12 mouse cellular contexts compared by ENCODE assay signal in the genomic region with DNA sequence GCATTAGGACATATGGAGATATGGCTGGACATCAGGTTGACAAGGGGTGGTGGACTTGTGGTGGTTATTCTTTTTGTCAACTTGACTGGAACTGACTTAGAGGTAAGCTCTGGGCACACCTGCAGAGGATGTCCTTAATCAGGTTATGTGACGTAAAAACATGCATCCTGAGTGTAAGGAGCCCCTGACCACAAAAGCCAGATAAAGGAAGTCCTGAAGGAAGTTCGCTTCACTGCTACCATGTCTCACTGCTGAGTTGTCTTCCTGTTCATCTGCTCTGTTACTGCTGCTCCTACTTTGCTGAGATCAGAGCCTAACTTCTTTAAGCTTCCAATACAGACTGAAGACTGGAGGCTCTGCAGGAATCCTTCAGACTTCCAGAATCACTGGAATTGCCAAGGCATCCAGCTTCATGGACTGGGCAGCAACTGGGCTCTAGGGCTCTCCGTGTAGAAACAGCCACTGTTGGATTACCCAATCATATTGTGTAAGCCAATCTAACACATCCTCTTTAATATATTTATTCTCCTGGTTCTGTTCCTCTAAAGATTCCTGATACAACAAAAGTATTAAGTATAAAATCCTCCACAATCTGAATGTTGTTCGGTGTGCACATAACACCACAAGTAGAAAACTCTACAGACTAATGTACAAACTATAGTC.
DNase-seq lines count a peak whose midpoint lies in the region; ATAC-seq and TF ChIP-seq lines count a peak whose summit lies in the region.
"Had no signal": no experiment of that assay in that cellular context is flagged by ENCODE, and none has a peak within 500 bp of the region (broad histone marks: within the 10 kb centered on the region; RNA-seq: fewer than 3 reads in every experiment).

No protein-coding gene starts in this region.

- no peaks in the 10 kb centered on the region for H3K4me1 ChIP-seq in lung, postnatal 0 days (ENCODE audit: insufficient read depth, low read depth, low read length)
- H3K4me1 ChIP-seq in bone marrow, adult 2 months (ENCODE audit: control insufficient read depth, insufficient read depth, low read length), result no peaks in the 10 kb centered on the region; the same call in 1 of the 2 replicates
- no peaks in the 10 kb centered on the region for H3K4me1 ChIP-seq in midbrain, embryonic 15.5 days

- no peak overlapping the region for H3K4me2 ChIP-seq in lung, postnatal 0 days (replicated peaks; ENCODE audit: low read depth, low read length)
- no peak overlapping the region for H3K4me2 ChIP-seq in midbrain, embryonic 15.5 days
- H3K4me2 ChIP-seq: lung, embryonic 14.5 days had no signal

- no peak overlapping the region for H3K27ac ChIP-seq in lung, postnatal 0 days (ENCODE audit: low read length)
- peak overlapping the region; percentile 87 for H3K27ac ChIP-seq in bone marrow, adult 2 months (ENCODE audit: control insufficient read depth, insufficient read depth, low read depth, low read length, poor library complexity)
- no peak overlapping the region for H3K27ac ChIP-seq in midbrain, embryonic 15.5 days

- DNase-seq in lung, postnatal 0 days (ENCODE audit: low spot score), result peak; percentile 16
- DNase-seq in lung, postnatal 14 days, result no peak
- DNase-seq in naive thymus-derived CD4-positive, alpha-beta T cell, adult 2 months (ENCODE audit: low read depth), result peak; percentile 64
- DNase-seq in thymus, postnatal 4 days, result peak; percentile 34
- no peak for DNase-seq in gastrocnemius, postnatal 4 days (ENCODE audit: low spot score in 2 of 2)
- DNase-seq in layer of hippocampus, postnatal 36 days, result no peak
- DNase-seq: gastrocnemius, postnatal 10 days; lung, embryonic 14.5 days had no signal

- H3K36me3 ChIP-seq in lung, postnatal 0 days (ENCODE audit: insufficient read depth, low read length), result no peaks in the 10 kb centered on the region
- no peaks in the 10 kb centered on the region for H3K36me3 ChIP-seq in midbrain, embryonic 15.5 days (replicated peaks)

- TF ChIP-seq POLR2A in bone marrow, adult 2 months (IDR thresholded peaks at IDR 0.05; ENCODE audit: borderline replicate concordance, control insufficient read depth, low read depth, low read length), result no peak

- TF ChIP-seq CTCF in lung, postnatal 0 days (IDR thresholded peaks at IDR 0.05), result no peak
- no peak for TF ChIP-seq CTCF in bone marrow, adult 2 months (IDR thresholded peaks at IDR 0.05; ENCODE audit: control insufficient read depth, insufficient read depth, low read length)

- no peak overlapping the region for H3K9ac ChIP-seq in lung, postnatal 0 days (replicated peaks; ENCODE audit: low read depth)
- no peak overlapping the region for H3K9ac ChIP-seq in midbrain, embryonic 15.5 days
- H3K9ac ChIP-seq: lung, embryonic 14.5 days had no signal

- TF ChIP-seq EP300 in lung, postnatal 0 days (IDR thresholded peaks at IDR 0.05), result no peak

- no peak overlapping the region for H3K4me3 ChIP-seq in lung, postnatal 0 days (ENCODE audit: low read depth, low read length)
- peak overlapping the region; percentile 27 for H3K4me3 ChIP-seq in bone marrow, adult 2 months (replicated peaks; ENCODE audit: control insufficient read depth, low read depth, low read length)
- H3K4me3 ChIP-seq in midbrain, embryonic 15.5 days, result no peak overlapping the region

- no peak for ATAC-seq in lung, postnatal 0 days
- no peak for ATAC-seq in midbrain, embryonic 15.5 days (replicated peaks)
- ATAC-seq: forebrain, embryonic 14.5 days; intestine, embryonic 16.5 days had no signal

- no peaks in the 10 kb centered on the region for H3K9me3 ChIP-seq in lung, postnatal 0 days (ENCODE audit: low read length)
- no peaks in the 10 kb centered on the region for H3K9me3 ChIP-seq in midbrain, embryonic 15.5 days

- no peaks in the 10 kb centered on the region for H3K27me3 ChIP-seq in lung, postnatal 0 days (replicated peaks; ENCODE audit: insufficient read depth, low read length)
- H3K27me3 ChIP-seq in midbrain, embryonic 15.5 days (replicated peaks), result no peaks in the 10 kb centered on the region

- WGBS in lung, postnatal 0 days, result 74% methylated on average over 4 of the region's 4 CpGs
- 12% methylated on average over 4 of the region's 4 CpGs for WGBS in bone marrow, adult 2 months
- WGBS in midbrain, embryonic 15.5 days, result 88% methylated on average over 4 of the region's 4 CpGs

Comparison
In these comparisons a context has a peak if more than half of its experiments do, and no peak if none do; other contexts are left out.
1. DNase-seq: peak in lung, postnatal 0 days (single experiment), naive thymus-derived CD4-positive, alpha-beta T cell, adult 2 months (single experiment) and thymus, postnatal 4 days (single experiment); none in lung, postnatal 14 days (single experiment), gastrocnemius, postnatal 4 days (0 of 2) and layer of hippocampus, postnatal 36 days (0 of 2).